In genomic region chr17:29080758-29081617, GRCm38 (mm10) we compare ENCODE assay signal across 8 mouse cellular contexts. TPM values are rescaled to one million over a fixed set of nuclear protein-coding genes. Genes with fewer than 3 reads are reported as not detected.
DNase-seq lines count a peak whose midpoint lies in the region; ATAC-seq and TF ChIP-seq lines count a peak whose summit lies in the region.

No protein-coding gene starts in this region.

- no peak for TF ChIP-seq EP300 in lung, postnatal 0 days (IDR thresholded peaks at IDR 0.05)

- no peaks in the 10 kb centered on the region for H3K9me3 ChIP-seq in lung, postnatal 0 days (ENCODE audit: low read length)
- H3K9me3 ChIP-seq in embryonic facial prominence, embryonic 11.5 days (replicated peaks; ENCODE audit: control insufficient read depth, low read length) = no peaks in the 10 kb centered on the region
- no peaks in the 10 kb centered on the region for H3K9me3 ChIP-seq in liver, embryonic 12.5 days (replicated peaks)
- no peaks in the 10 kb centered on the region for H3K9me3 ChIP-seq in stomach, embryonic 15.5 days

- WGBS in lung, postnatal 0 days = 15% methylated on average over 22 of the region's 23 CpGs
- WGBS in embryonic facial prominence, embryonic 11.5 days = 3% methylated on average over 23 of the region's 23 CpGs
- 8% methylated on average over 22 of the region's 23 CpGs for WGBS in liver, embryonic 12.5 days (ENCODE audit: insufficient replicate concordance)
- WGBS in stomach, embryonic 15.5 days = 8% methylated on average over 23 of the region's 23 CpGs

- H3K27ac ChIP-seq in lung, postnatal 0 days (ENCODE audit: low read length) = no peak overlapping the region
- H3K27ac ChIP-seq in embryonic facial prominence, embryonic 11.5 days (replicated peaks; ENCODE audit: low read depth, low read length) = no peak overlapping the region
- H3K27ac ChIP-seq in liver, embryonic 12.5 days = 0 out of 2 replicates have a peak overlapping the region, but pooled peaks have one; percentile 22
- H3K27ac ChIP-seq in stomach, embryonic 15.5 days = peak overlapping the region; percentile 69

- H3K27me3 ChIP-seq in lung, postnatal 0 days (replicated peaks; ENCODE audit: insufficient read depth, low read length) = no peaks in the 10 kb centered on the region
- H3K27me3 ChIP-seq in embryonic facial prominence, embryonic 11.5 days (ENCODE audit: control insufficient read depth, insufficient read depth, low read length) = peaks cover 14% of the 10 kb centered on the region; the same call in 1 of the 2 replicates
- H3K27me3 ChIP-seq in liver, embryonic 12.5 days (replicated peaks) = peaks cover 63% of the 10 kb centered on the region
- peaks cover 5% of the 10 kb centered on the region; the same call in 1 of the 2 replicates for H3K27me3 ChIP-seq in stomach, embryonic 15.5 days (replicated peaks)

- no peak for DNase-seq in lung, postnatal 0 days (ENCODE audit: low spot score)
- no peak for DNase-seq in lung, postnatal 25 days (ENCODE audit: low spot score)
- DNase-seq in embryonic facial prominence, embryonic 11.5 days (ENCODE audit: low spot score) = peak; percentile 53
- DNase-seq in adrenal gland, postnatal 36 days = no peak
- DNase-seq in frontal cortex, postnatal 14 days (ENCODE audit: low spot score in 2 of 2) = no peak
- no peak for DNase-seq in left cerebral cortex, adult 18-20 months (ENCODE audit: low spot score in 2 of 2)

- no peak for TF ChIP-seq CTCF in lung, postnatal 0 days (IDR thresholded peaks at IDR 0.05)

- H3K4me2 ChIP-seq in lung, postnatal 0 days (replicated peaks; ENCODE audit: low read depth, low read length) = peak overlapping the region; percentile 32; the same call in 1 of the 2 replicates
- no peak overlapping the region; the same call in 1 of the 2 replicates for H3K4me2 ChIP-seq in embryonic facial prominence, embryonic 11.5 days (ENCODE audit: low read depth, low read length)
- H3K4me2 ChIP-seq in liver, embryonic 12.5 days = peak overlapping the region; percentile 59
- H3K4me2 ChIP-seq in stomach, embryonic 15.5 days = peak overlapping the region; percentile 31

- H3K4me3 ChIP-seq in lung, postnatal 0 days (ENCODE audit: low read depth, low read length) = no peak overlapping the region
- H3K4me3 ChIP-seq in embryonic facial prominence, embryonic 11.5 days (ENCODE audit: low read depth, low read length) = no peak overlapping the region
- H3K4me3 ChIP-seq in liver, embryonic 12.5 days = peak overlapping the region; percentile 31; the same call in 1 of the 2 replicates
- no peak overlapping the region for H3K4me3 ChIP-seq in stomach, embryonic 15.5 days (replicated peaks)

- H3K36me3 ChIP-seq in lung, postnatal 0 days (ENCODE audit: insufficient read depth, low read length) = no peaks in the 10 kb centered on the region
- H3K36me3 ChIP-seq in embryonic facial prominence, embryonic 11.5 days (replicated peaks; ENCODE audit: control insufficient read depth, insufficient read depth, low read depth, low read length) = no peaks in the 10 kb centered on the region
- H3K36me3 ChIP-seq in liver, embryonic 12.5 days = no peaks in the 10 kb centered on the region
- peaks cover 3% of the 10 kb centered on the region; the same call in 1 of the 2 replicates for H3K36me3 ChIP-seq in stomach, embryonic 15.5 days

- no peak for ATAC-seq in lung, postnatal 0 days
- ATAC-seq in embryonic facial prominence, embryonic 11.5 days (replicated peaks; ENCODE audit: insufficient number of reproducible peaks, low FRiP score, low TSS enrichment, low read depth) = peak; percentile 41; the same call in 1 of the 2 replicates
- ATAC-seq in liver, embryonic 12.5 days = no peak
- ATAC-seq in stomach, embryonic 15.5 days (ENCODE audit: insufficient read depth, low FRiP score, low read depth) = peak; percentile 78

- 0 out of 2 replicates have a peak, but pooled peaks cover 5% of the 10 kb centered on the region for H3K4me1 ChIP-seq in lung, postnatal 0 days (ENCODE audit: insufficient read depth, low read depth, low read length)
- peaks cover 3% of the 10 kb centered on the region for H3K4me1 ChIP-seq in embryonic facial prominence, embryonic 11.5 days (ENCODE audit: control insufficient read depth, insufficient read depth, low read length)
- peaks cover 35% of the 10 kb centered on the region for H3K4me1 ChIP-seq in liver, embryonic 12.5 days
- peaks cover 27% of the 10 kb centered on the region for H3K4me1 ChIP-seq in stomach, embryonic 15.5 days

- H3K9ac ChIP-seq in lung, postnatal 0 days (replicated peaks; ENCODE audit: low read depth) = no peak overlapping the region
- no peak overlapping the region; the same call in 1 of the 2 replicates for H3K9ac ChIP-seq in embryonic facial prominence, embryonic 11.5 days (replicated peaks; ENCODE audit: low read length)
- H3K9ac ChIP-seq in liver, embryonic 12.5 days = peak overlapping the region; percentile 35; the same call in 1 of the 2 replicates
- no peak overlapping the region for H3K9ac ChIP-seq in stomach, embryonic 15.5 days

RNA-seq across cellular contexts. Expression of gene Cdkn1a, which starts 9.8 kb away (rescaled TPM):
- 106 and 177 TPM in 2 replicates for polyA plus RNA-seq in lung, postnatal 0 days (2015; fragmentation: Nextera tagmentation; extraction: Ambion mirVana)
- polyA plus RNA-seq in embryonic facial prominence, embryonic 11.5 days (2014; fragmentation: Nextera tagmentation; extraction: Ambion mirVana) = 25.5 TPM in 2 replicates
- 8.3 and 9.6 TPM in 2 replicates for polyA plus RNA-seq in liver, embryonic 12.5 days (2016; fragmentation: Nextera tagmentation; extraction: Ambion mirVana)
- 89.7 and 102 TPM in 2 replicates for polyA plus RNA-seq in stomach, embryonic 15.5 days (2015; fragmentation: Nextera tagmentation; extraction: Ambion mirVana)
- 10 to 100 TPM; 22.1 to 78.4 TPM for total RNA-seq in adrenal gland, postnatal 36 days (2021)
- total RNA-seq in left cerebral cortex, adult 18-20 months (2021) = 10 to 100 TPM; 35.1 to 57.4 TPM

RNA-seq across cellular contexts. Expression of gene Rab44, which starts 33.0 kb away (rescaled TPM):
- polyA plus RNA-seq in lung, postnatal 0 days (2015; fragmentation: Nextera tagmentation; extraction: Ambion mirVana) = 1.0 and 1.2 TPM in 2 replicates
- 0.66 TPM in 1 of 2 replicates, not detected in the other for polyA plus RNA-seq in embryonic facial prominence, embryonic 11.5 days (2014; fragmentation: Nextera tagmentation; extraction: Ambion mirVana)
- 5.0 and 5.4 TPM in 2 replicates for polyA plus RNA-seq in liver, embryonic 12.5 days (2016; fragmentation: Nextera tagmentation; extraction: Ambion mirVana)
- 1.5 and 2.3 TPM in 2 replicates for polyA plus RNA-seq in stomach, embryonic 15.5 days (2015; fragmentation: Nextera tagmentation; extraction: Ambion mirVana)
- total RNA-seq in adrenal gland, postnatal 36 days (2021) = under 1 TPM; 0.20 to 0.50 TPM
- total RNA-seq in left cerebral cortex, adult 18-20 months (2021) = not detected

RNA-seq across cellular contexts. Expression of gene Srsf3, which starts 48.6 kb away (rescaled TPM):
- polyA plus RNA-seq in lung, postnatal 0 days (2015; fragmentation: Nextera tagmentation; extraction: Ambion mirVana) = 229 and 238 TPM in 2 replicates
- polyA plus RNA-seq in embryonic facial prominence, embryonic 11.5 days (2014; fragmentation: Nextera tagmentation; extraction: Ambion mirVana) = 937 and 1,031 TPM in 2 replicates
- 372 and 377 TPM in 2 replicates for polyA plus RNA-seq in liver, embryonic 12.5 days (2016; fragmentation: Nextera tagmentation; extraction: Ambion mirVana)
- polyA plus RNA-seq in stomach, embryonic 15.5 days (2015; fragmentation: Nextera tagmentation; extraction: Ambion mirVana) = 518 and 524 TPM in 2 replicates
- 100 to 1,000 TPM; 147 to 148 TPM for total RNA-seq in adrenal gland, postnatal 36 days (2021)
- total RNA-seq in left cerebral cortex, adult 18-20 months (2021) = 100 to 1,000 TPM; 124 to 130 TPM

Comparison
In these comparisons a context has a peak if more than half of its experiments do, and no peak if none do; other contexts are left out.
1. ATAC-seq: peak in embryonic facial prominence, embryonic 11.5 days (single experiment) and stomach, embryonic 15.5 days (single experiment); none in lung, postnatal 0 days (single experiment) and liver, embryonic 12.5 days (single experiment).
2. H3K27ac ChIP-seq: peak in liver, embryonic 12.5 days (single experiment) and stomach, embryonic 15.5 days (single experiment); none in lung, postnatal 0 days (single experiment) and embryonic facial prominence, embryonic 11.5 days (single experiment).